Mouse (Mus musculus) stomach, embryonic 14.5 days (tissue): ENCODE data around the gene Gm10717. TPM values are rescaled to one million over a fixed set of nuclear protein-coding genes. Genes with fewer than 3 reads are reported as not detected.
"Not testable (repeated sequence)": the region's sequence is repeated elsewhere in the genome, so short reads cannot be mapped to it uniquely, and the experiment has no call there.

ENCODE experiments used
- ATAC-seq: fragments of 200-750 bp; cut with Nextera tagmentation; 2 replicates; pipeline ENCODE4 v1.8.0; 2017; ENCODE audit warnings: low read depth, moderate TSS enrichment; ENCODE audit not compliant: insufficient number of reproducible peaks, insufficient read depth, low FRiP score
- H3K27ac ChIP-seq: fragments of 300-500 bp; sonication (generic); 2 replicates; pipeline ENCODE4 v1.5.1; 2014; ENCODE audit warnings: mild to moderate bottlenecking, low read length, moderate library complexity, mixed read lengths
- H3K27me3 ChIP-seq: fragments of 300-500 bp; sonication (generic); 2 replicates; pipeline ENCODE4 v1.6.1; 2014; ENCODE audit warnings: low read length, control low read depth, mixed read lengths; ENCODE audit not compliant: control insufficient read depth, insufficient read depth
- H3K36me3 ChIP-seq: fragments of 300-500 bp; sonication (generic); 2 replicates; pipeline ENCODE4 v1.6.1; 2014; ENCODE audit warnings: mild to moderate bottlenecking, control low read depth, low read length, moderate library complexity, mixed read lengths; ENCODE audit not compliant: control insufficient read depth, insufficient read depth
- H3K4me1 ChIP-seq: fragments of 300-500 bp; sonication (generic); 2 replicates; pipeline ENCODE4 v1.6.1; 2014; ENCODE audit warnings: low read length, control low read depth, mixed read lengths; ENCODE audit not compliant: control insufficient read depth, insufficient read depth
- H3K4me2 ChIP-seq: fragments of 300-500 bp; sonication (generic); replicated peaks from 2 replicates; pipeline ENCODE4 v1.6.1; 2014; ENCODE audit warnings: low read depth, low read length, control low read depth
- H3K4me3 ChIP-seq: fragments of 300-500 bp; sonication (generic); 2 replicates; pipeline ENCODE4 v1.5.1; 2014; ENCODE audit warnings: low read depth, low read length, control low read depth
- H3K9ac ChIP-seq: fragments of 300-500 bp; sonication (generic); replicated peaks from 2 replicates; pipeline ENCODE4 v1.6.1; 2014; ENCODE audit warnings: low read depth, mild to moderate bottlenecking, control low read depth, low read length, moderate library complexity, mixed read lengths
- H3K9me3 ChIP-seq: fragments of 300-500 bp; sonication (generic); 2 replicates; pipeline ENCODE4 v1.6.1; 2016; ENCODE audit warnings: low read depth, low read length, control low read depth; ENCODE audit not compliant: control insufficient read depth
- WGBS: fragments of 180-500 bp; shearing (Covaris S2); extraction: QIAGEN DNeasy Blood & Tissue Kit; methylation state at CpG from one replicate; pipeline ENCODE4 v1.1.7; 2014; 5-methylcytosine and 5-hydroxymethylcytosine counted together
- polyA plus RNA-seq: library from polyadenylated mRNA; unstranded; fragments of >200 nt; fragmentation: Nextera tagmentation; extraction: Ambion mirVana; gene quantifications from 2 replicates; pipeline ENCODE4 v1.2.1, GENCODE M21; 2014

Gm10717 gene
- polyA plus RNA-seq, 1 experiment from 2014 or later: 0.69 TPM

GRCm38 (mm10) chr9:3009331-3009730 lies 15.9 kb upstream of the Gm10717 start:
- H3K36me3 ChIP-seq, H3K9me3 ChIP-seq, H3K27ac ChIP-seq, H3K9ac ChIP-seq, H3K27me3 ChIP-seq, H3K4me2 ChIP-seq, H3K4me1 ChIP-seq, H3K4me3 ChIP-seq: not testable (repeated sequence)
- peak; percentile 47; the same call in 1 of the 2 replicates for ATAC-seq
- WGBS: no CpG with 5 or more reads among the region's 5 CpGs

GRCm38 (mm10) chr9:3012054-3012621 lies 13.1 kb upstream of the Gm10717 start:
- H3K9me3 ChIP-seq, H3K27ac ChIP-seq, H3K36me3 ChIP-seq, H3K4me1 ChIP-seq, H3K27me3 ChIP-seq, H3K4me3 ChIP-seq, ATAC-seq, H3K9ac ChIP-seq, H3K4me2 ChIP-seq: not testable (repeated sequence)
- 85% methylated on average over 2 of the region's 7 CpGs for WGBS

- H3K4me1 ChIP-seq, H3K4me2 ChIP-seq: not testable (repeated sequence)
- WGBS: no CpG with 5 or more reads among the region's 11 CpGs
Observed at GRCm38 (mm10) chr9:3012733-3013279, 12.4 kb upstream of the Gm10717 start, which contains the start of gene Gm10721. Gm10721 (plus strand) TSS chr9:3013140.

GRCm38 (mm10) chr9:3015354-3015753 lies 9.9 kb upstream of the Gm10717 start, which contains the start of gene Gm10720:
Gm10720 (plus strand) TSS chr9:3015654.
- not testable (repeated sequence) for ATAC-seq

More at GRCm38 (mm10) chr9:3012733-3013279, 12.4 kb upstream of the Gm10717 start, which contains the start of gene Gm10721:
- H3K9me3 ChIP-seq, H3K4me3 ChIP-seq, H3K27ac ChIP-seq, H3K36me3 ChIP-seq, H3K9ac ChIP-seq, H3K27me3 ChIP-seq: not testable (repeated sequence)
- ATAC-seq: peak; percentile 57

GRCm38 (mm10) chr9:3015896-3016295 lies 9.3 kb upstream of the Gm10717 start:
- H3K9ac ChIP-seq, H3K4me3 ChIP-seq, H3K9me3 ChIP-seq, H3K27ac ChIP-seq, H3K27me3 ChIP-seq, ATAC-seq, H3K4me1 ChIP-seq, H3K4me2 ChIP-seq, H3K36me3 ChIP-seq: not testable (repeated sequence)
- WGBS: 67% methylated on average over 4 of the region's 6 CpGs

More at GRCm38 (mm10) chr9:3015354-3015753, 9.9 kb upstream of the Gm10717 start, which contains the start of gene Gm10720:
- not testable (repeated sequence) for H3K4me3 ChIP-seq, H3K4me2 ChIP-seq, H3K27ac ChIP-seq, H3K9ac ChIP-seq, H3K9me3 ChIP-seq, H3K27me3 ChIP-seq, H3K4me1 ChIP-seq, H3K36me3 ChIP-seq
- 67% methylated on average over 4 of the region's 9 CpGs for WGBS

- ATAC-seq, H3K36me3 ChIP-seq, H3K4me3 ChIP-seq: not testable (repeated sequence)
Observed at GRCm38 (mm10) chr9:3017108-3017507, 8.1 kb upstream of the Gm10717 start, which contains the start of gene Gm10719. Gm10719 (plus strand) TSS chr9:3017408.

GRCm38 (mm10) chr9:3018944-3019343 lies 6.3 kb upstream of the Gm10717 start:
- H3K4me3 ChIP-seq, H3K36me3 ChIP-seq, H3K27ac ChIP-seq, H3K4me2 ChIP-seq, H3K4me1 ChIP-seq, H3K9me3 ChIP-seq, H3K27me3 ChIP-seq, H3K9ac ChIP-seq, ATAC-seq: not testable (repeated sequence)
- 67% methylated on average over 8 of the region's 9 CpGs for WGBS

More at GRCm38 (mm10) chr9:3017108-3017507, 8.1 kb upstream of the Gm10717 start, which contains the start of gene Gm10719:
- H3K4me1 ChIP-seq, H3K9ac ChIP-seq, H3K4me2 ChIP-seq, H3K27ac ChIP-seq, H3K27me3 ChIP-seq, H3K9me3 ChIP-seq: not testable (repeated sequence)
- WGBS: 67% methylated on average over 1 of the region's 9 CpGs

- H3K9me3 ChIP-seq, H3K9ac ChIP-seq, H3K4me2 ChIP-seq, H3K36me3 ChIP-seq, H3K27me3 ChIP-seq, H3K4me1 ChIP-seq, H3K27ac ChIP-seq, H3K4me3 ChIP-seq: not testable (repeated sequence)
- 80% methylated on average over 11 of the region's 19 CpGs for WGBS
- ATAC-seq: peak; percentile 71; the same call in 1 of the 2 replicates
Observed at GRCm38 (mm10) chr9:3019835-3020727, 5.1 kb upstream of the Gm10717 start.
